Mouse (Mus musculus): ENCODE measurements at regions not wholly inside any gene's neighbourhood (a gene's known extent, or its start where the extent isn't known, plus 50 kb on each side); places are given as distances from the start of the nearest gene placed in this dataset.
"Not testable (repeated sequence)": the region's sequence is repeated elsewhere in the genome, so short reads cannot be mapped to it uniquely, and the experiment has no call there.

DNA sequence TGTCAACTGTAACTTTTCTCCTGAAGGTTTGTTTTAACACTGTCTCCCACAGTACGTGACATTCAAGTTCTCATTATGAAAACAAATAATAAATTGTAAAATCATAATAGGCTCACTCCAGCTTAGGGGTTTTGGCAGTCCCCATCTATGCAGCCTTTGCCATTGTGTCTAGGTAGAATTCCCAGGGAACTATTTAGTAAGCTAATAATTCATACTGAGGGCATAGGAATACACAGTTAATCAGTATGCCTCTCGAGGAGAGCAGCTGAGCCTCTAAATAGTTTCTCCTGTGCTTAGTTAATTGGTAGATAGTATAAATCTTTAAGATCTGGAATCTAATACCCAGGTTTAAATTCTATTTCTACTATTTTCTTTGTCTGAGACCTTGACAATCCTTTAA is 191.7 kb downstream of the Tprg start:
- ChIA-PET CTCF (no interaction called here), POLR2A (no interaction called here)
- no peak for DNase-seq (ENCODE audit: low read depth, low spot score)
- no peak for TF ChIP-seq CTCF (IDR thresholded peaks at IDR 0.05)
- no peaks in the 10 kb centered on the region for H3K27me3 ChIP-seq
- ATAC-seq, result no peak
- in situ Hi-C loops (cut with MboI; ENCODE audit: low pct_unique_long_range_greater_than_20kb), result no loop called here

- ATAC-seq (peak; percentile 57), DNase-seq (ENCODE audit: low read depth, low spot score) (peak; percentile 35)
- ChIA-PET CTCF (interaction anchor here (1.0 to 1.1 kb wide), 2 partner anchors 11 to 22 kb away, joined by 3 to 4 read pairs; no protein-coding TSS in a partner anchor), POLR2A (interaction anchor here (0.5 kb wide), 1 partner anchor 275 kb away, joined by 3 read pairs; no protein-coding TSS in a partner anchor)
- no peaks in the 10 kb centered on the region for H3K27me3 ChIP-seq
- in situ Hi-C loops (cut with MboI; ENCODE audit: low pct_unique_long_range_greater_than_20kb), result no loop called here
- no peak for TF ChIP-seq CTCF (IDR thresholded peaks at IDR 0.05)
Measured at GRCm38 (mm10) chr16:25483831-25484254, 197.2 kb downstream of the Tprg start.

- no peaks in the 10 kb centered on the region for H3K27me3 ChIP-seq
- no peak for TF ChIP-seq CTCF (IDR thresholded peaks at IDR 0.05)
- DNase-seq (ENCODE audit: low read depth, low spot score), result peak; percentile 44
- ATAC-seq, result peak; percentile 69
- ChIA-PET CTCF (interaction anchor here (0.9 to 1.5 kb wide), 2 partner anchors 13 to 44 kb away, joined by 3 to 4 read pairs; no protein-coding TSS in a partner anchor), POLR2A (no interaction called here)
- in situ Hi-C loops (cut with MboI; ENCODE audit: low pct_unique_long_range_greater_than_20kb), result no loop called here
Measured at GRCm38 (mm10) chr16:25485007-25485406, 198.4 kb downstream of the Tprg start.

GRCm38 (mm10) chr16:25486477-25487094 is 197.0 kb upstream of the Trp63 start:
- in situ Hi-C loops (cut with MboI; ENCODE audit: low pct_unique_long_range_greater_than_20kb), result no loop called here
- ATAC-seq, result no peak
- ChIA-PET POLR2A (interaction anchor here (0.6 to 0.7 kb wide), 2 partner anchors 45 to 381 kb away, joined by 4 read pairs; no protein-coding TSS in a partner anchor), CTCF (no interaction called here)
- TF ChIP-seq CTCF (IDR thresholded peaks at IDR 0.05), result no peak
- no peaks in the 10 kb centered on the region for H3K27me3 ChIP-seq
- no peak for DNase-seq (ENCODE audit: low read depth, low spot score)

GRCm38 (mm10) chr16:25490847-25491246 is 192.7 kb upstream of the Trp63 start:
- no peaks in the 10 kb centered on the region for H3K27me3 ChIP-seq
- no peak for TF ChIP-seq CTCF (IDR thresholded peaks at IDR 0.05)
- DNase-seq (ENCODE audit: low read depth, low spot score) (no peak), ATAC-seq (no peak)
- in situ Hi-C loops (cut with MboI; ENCODE audit: low pct_unique_long_range_greater_than_20kb), result no loop called here
- POLR2A ChIA-PET, result no interaction called here
- CTCF ChIA-PET, result interaction anchor here (1.8 kb wide), 1 partner anchor 461 kb away, joined by 3 read pairs; no protein-coding TSS in a partner anchor

DNA sequence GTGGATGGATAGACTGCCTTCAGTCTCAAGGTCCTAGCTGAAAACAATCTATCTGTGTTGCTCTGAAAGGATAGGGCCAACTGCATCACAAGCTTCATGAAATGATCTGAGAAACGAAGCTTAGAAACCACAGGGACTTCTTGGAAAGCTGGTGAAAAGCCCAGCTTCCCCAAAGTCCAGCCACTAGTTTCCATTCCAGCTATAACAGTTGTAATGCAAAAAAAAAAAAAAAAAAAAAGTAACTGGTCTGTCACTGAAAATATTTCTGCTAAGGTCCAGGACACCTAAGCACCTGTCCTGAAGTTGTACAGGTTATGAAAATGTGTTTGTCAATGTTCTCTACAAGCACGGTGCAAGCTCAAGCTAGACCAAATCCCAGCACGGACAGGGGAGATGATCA is 189.4 kb upstream of the Trp63 start:
- H3K27me3 ChIP-seq, result no peaks in the 10 kb centered on the region
- in situ Hi-C loops (cut with MboI; ENCODE audit: low pct_unique_long_range_greater_than_20kb), result no loop called here
- ATAC-seq, result no peak
- ChIA-PET POLR2A (interaction anchor here (0.6 to 0.8 kb wide), 2 partner anchors 17 to 29 kb away, joined by 3 to 6 read pairs; no protein-coding TSS in a partner anchor), CTCF (no interaction called here)
- no peak for DNase-seq (ENCODE audit: low read depth, low spot score)
- no peak for TF ChIP-seq CTCF (IDR thresholded peaks at IDR 0.05)

DNA sequence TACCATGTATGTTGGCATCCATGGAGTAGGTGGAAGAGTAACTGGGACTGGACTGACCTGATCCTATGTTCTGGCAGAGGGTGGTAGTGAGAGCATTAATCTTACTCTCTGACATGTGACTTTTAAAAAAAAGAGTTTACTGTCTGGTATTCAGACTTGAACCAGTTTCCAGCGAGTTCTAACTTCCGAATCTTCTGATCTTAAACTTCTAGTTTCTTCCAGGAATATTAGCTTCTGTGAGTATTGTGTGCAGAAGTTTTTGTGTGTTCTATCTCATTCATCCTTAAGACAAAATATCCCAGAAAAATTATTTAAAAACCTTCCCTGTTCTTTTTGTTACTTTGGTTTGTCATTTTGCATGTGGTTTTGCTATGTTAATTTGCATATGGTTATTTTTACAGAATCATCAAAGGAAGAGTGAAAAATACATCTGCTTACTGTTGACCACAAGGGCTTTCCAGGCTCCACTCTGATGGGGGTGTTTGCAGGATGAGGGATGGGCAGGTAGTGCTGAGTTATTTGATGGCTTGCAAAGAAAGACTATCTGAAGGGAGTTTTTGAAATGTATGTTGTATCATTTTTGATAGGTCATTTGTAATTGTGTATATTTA is 187.9 kb upstream of the Trp63 start:
- ChIA-PET POLR2A (no interaction called here), CTCF (no interaction called here)
- in situ Hi-C loops (cut with MboI; ENCODE audit: low pct_unique_long_range_greater_than_20kb), result no loop called here
- DNase-seq (ENCODE audit: low read depth, low spot score) (no peak), ATAC-seq (no peak)
- TF ChIP-seq CTCF (IDR thresholded peaks at IDR 0.05), result no peak
- no peaks in the 10 kb centered on the region for H3K27me3 ChIP-seq

GRCm38 (mm10) chr16:25504829-25505228 is 178.7 kb upstream of the Trp63 start:
- DNase-seq (ENCODE audit: low read depth, low spot score) (no peak), ATAC-seq (no peak)
- POLR2A ChIA-PET, result no interaction called here
- TF ChIP-seq CTCF (IDR thresholded peaks at IDR 0.05), result no peak
- no peaks in the 10 kb centered on the region for H3K27me3 ChIP-seq
- in situ Hi-C loops (cut with MboI; ENCODE audit: low pct_unique_long_range_greater_than_20kb), result no loop called here
- CTCF ChIA-PET, result no interaction called here

DNA sequence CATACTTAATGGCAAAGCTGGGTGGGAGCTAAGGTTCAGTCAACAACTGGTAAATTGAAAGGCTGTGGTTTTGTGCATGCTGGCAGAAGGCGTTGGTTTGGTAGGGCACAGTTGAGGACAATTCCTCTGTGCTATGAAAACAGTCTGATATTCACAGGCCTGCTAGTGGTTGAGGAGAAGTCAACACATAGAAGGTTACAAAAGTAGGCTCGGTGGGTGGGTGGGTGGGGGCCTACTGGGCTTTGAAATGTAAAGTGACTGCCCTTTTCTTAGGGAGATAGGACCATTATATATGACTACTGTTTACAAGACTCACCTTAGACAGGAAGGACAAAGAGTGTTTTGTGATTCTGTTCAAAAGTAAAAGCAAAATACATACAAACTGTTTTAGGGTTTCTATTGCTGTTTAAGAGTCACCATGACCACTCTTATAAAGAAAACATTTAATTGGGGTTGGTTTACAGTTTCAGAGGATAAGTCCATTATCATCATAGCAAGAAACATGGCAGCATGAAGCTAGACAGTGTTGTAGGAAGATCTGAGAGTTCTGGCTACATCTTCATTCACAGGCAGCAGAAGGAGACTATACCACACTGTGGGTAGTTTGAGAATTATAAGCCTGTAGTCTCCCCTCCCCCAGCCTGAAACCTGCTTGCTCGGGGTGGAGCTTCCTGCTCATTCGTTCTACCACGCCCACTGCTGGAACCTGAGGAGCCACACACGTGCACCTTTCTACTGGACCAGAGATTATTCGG is 166.3 kb upstream of the Trp63 start:
- ChIA-PET POLR2A (no interaction called here), CTCF (no interaction called here)
- ATAC-seq (no peak), DNase-seq (ENCODE audit: low read depth, low spot score) (no peak)
- H3K27me3 ChIP-seq, result no peaks in the 10 kb centered on the region
- in situ Hi-C loops (cut with MboI; ENCODE audit: low pct_unique_long_range_greater_than_20kb), result no loop called here
- TF ChIP-seq CTCF (IDR thresholded peaks at IDR 0.05), result no peak

- POLR2A ChIA-PET, result interaction anchor here (0.9 kb wide), 1 partner anchor 29 kb away, joined by 6 read pairs; no protein-coding TSS in a partner anchor
- not testable (repeated sequence) for H3K27me3 ChIP-seq
Measured at GRCm38 (mm10) chr16:25523141-25523540, 160.4 kb upstream of the Trp63 start.

DNA sequence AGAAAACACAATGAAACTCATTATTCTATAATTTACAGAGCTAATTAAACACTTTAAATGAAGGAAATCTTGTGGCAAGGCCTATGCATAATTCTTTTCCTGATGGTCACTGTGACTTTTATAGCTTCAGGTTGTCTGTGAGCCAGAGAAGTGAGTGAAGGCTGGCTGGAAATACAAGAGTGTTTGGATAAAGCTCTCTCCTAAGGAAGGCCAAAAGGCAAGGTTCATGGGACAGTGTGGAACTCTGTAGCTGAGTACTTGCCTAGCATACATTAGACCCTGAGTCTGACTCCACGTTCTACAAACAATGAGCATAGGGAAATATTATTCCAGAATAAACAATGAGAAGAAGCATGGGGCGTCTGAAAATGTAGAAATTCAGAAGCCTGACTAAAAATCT is 159.9 kb upstream of the Trp63 start:
- no peaks in the 10 kb centered on the region for H3K27me3 ChIP-seq
- ATAC-seq, result no peak
- no peak for TF ChIP-seq CTCF (IDR thresholded peaks at IDR 0.05)
- DNase-seq (ENCODE audit: low read depth, low spot score), result no peak
- CTCF ChIA-PET, result no interaction called here
- in situ Hi-C loops (cut with MboI; ENCODE audit: low pct_unique_long_range_greater_than_20kb), result no loop called here
- POLR2A ChIA-PET, result interaction anchor here (0.9 kb wide), 1 partner anchor 30 kb away, joined by 6 read pairs; no protein-coding TSS in a partner anchor

More at GRCm38 (mm10) chr16:25523141-25523540, 160.4 kb upstream of the Trp63 start:
- in situ Hi-C loops (cut with MboI; ENCODE audit: low pct_unique_long_range_greater_than_20kb); DNase-seq (ENCODE audit: low read depth, low spot score); CTCF ChIA-PET; ATAC-seq: not testable (repeated sequence)

Data from Patski (cell line).